Mouse (Mus musculus): ENCODE results near the gene Med22.

The Med22 gene

GRCm38 (mm10) chr2:26862856-26863255, 47.6 kb downstream of the Med22 start:
- DNase-seq = no peak

All from lung, postnatal 36 days (tissue).